Mouse (Mus musculus): Measurements from ENCODE around the gene Tmem167b. TPM values are rescaled to one million over a fixed set of nuclear protein-coding genes. Genes with fewer than 3 reads are reported as not detected.

Tmem167b gene
- total and polyA plus RNA-seq, 2 experiments from 2014 or later: 31.9 to 41.4 TPM

DNA sequence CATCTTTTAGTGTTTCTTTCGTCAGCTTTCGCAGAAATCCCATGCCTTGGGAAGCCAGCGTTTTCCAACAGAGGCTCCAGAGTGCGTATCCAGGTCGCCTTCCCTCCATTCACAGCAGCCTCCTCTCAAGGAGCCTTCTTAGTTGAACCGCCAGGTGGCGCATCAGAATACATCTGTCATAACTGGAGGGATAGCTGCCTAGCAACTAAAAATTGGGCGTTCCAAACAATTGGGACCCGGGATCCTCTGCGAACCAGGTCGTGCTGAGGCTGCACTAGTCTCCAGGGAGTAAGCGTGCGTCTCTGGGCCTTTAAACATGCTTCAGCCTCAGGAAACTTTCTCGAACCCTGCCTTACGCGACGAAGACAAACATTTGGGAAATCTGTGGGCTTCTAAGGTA, 25.0 kb downstream of the Tmem167b start:
- DNase-seq (ENCODE audit: low spot score): peak; percentile 95
- peak; percentile 89 for TF ChIP-seq CTCF (IDR thresholded peaks at IDR 0.05; ENCODE audit: low read depth)
- 0 out of 2 replicates have a peak, but pooled peaks cover 3% of the 10 kb centered on the region for H3K27me3 ChIP-seq (ENCODE audit: insufficient read depth, low read length)
- peak overlapping the region; percentile 19 for H3K4me3 ChIP-seq (ENCODE audit: low read length)
- H3K27ac ChIP-seq: peak overlapping the region; percentile 43
- peak overlapping the region; percentile 51 for H3K4me2 ChIP-seq (ENCODE audit: low read depth, low read length)
- WGBS: 4% methylated on average over 17 of the region's 17 CpGs
- no peaks in the 10 kb centered on the region for H3K4me1 ChIP-seq (ENCODE audit: insufficient read depth, low read length)
- no peaks in the 10 kb centered on the region for H3K36me3 ChIP-seq (ENCODE audit: insufficient read depth, low read length)
- H3K9me3 ChIP-seq (ENCODE audit: low read length): no peaks in the 10 kb centered on the region
- H3K9ac ChIP-seq (replicated peaks; ENCODE audit: low read length): peak overlapping the region; percentile 1; the same call in 1 of the 2 replicates
- peak; percentile 70 for ATAC-seq

DNA sequence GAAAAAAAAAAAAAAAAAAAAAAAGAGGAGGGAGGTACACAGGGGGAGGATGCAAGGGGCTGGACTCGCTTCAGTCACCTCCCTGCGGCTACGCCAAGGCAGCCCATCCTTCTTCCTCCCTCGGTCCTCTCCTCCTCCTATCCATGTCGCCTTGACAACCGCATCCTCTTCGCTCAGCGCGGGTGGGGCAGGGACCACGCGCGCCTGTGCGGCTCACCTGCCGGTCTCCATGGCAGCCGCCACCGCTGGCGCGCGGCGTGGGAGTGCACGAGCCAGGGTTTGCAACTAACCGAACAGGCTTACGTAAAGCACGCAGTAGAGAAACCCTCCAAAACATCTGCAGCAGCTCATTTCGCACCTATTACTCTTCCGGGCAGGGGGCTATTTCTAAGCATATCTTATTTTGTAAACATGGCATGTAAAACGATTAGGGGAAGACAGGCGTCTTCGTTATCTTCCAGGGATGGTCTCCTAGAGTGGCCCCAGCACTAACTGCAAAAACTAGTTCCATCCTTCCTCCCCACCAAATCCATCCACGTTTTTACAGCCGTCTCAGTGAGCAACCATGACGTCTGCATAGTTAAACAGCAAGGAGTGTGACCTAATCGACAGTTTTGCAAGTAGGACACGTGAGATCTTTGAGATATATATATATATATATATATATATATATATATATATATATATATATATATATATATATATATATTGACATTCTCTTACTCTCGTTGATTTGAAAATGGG, 25.6 kb downstream of the Tmem167b start, which contains the start of gene 5330417C22Rik:
TSS of gene 5330417C22Rik (minus strand) at position 20 of the 744 bp plus-strand sequence.
- no peaks in the 10 kb centered on the region for H3K36me3 ChIP-seq (ENCODE audit: insufficient read depth, low read length)
- TF ChIP-seq CTCF (IDR thresholded peaks at IDR 0.05; ENCODE audit: low read depth): no peak
- DNase-seq (ENCODE audit: low spot score): peak; percentile 92
- 0 out of 2 replicates have a peak, but pooled peaks cover 3% of the 10 kb centered on the region for H3K27me3 ChIP-seq (ENCODE audit: insufficient read depth, low read length)
- H3K4me3 ChIP-seq (ENCODE audit: low read length): peak within 1 kb of the TSS; percentile 46
- peak within 1 kb of the TSS; percentile 69 for H3K27ac ChIP-seq
- WGBS: 1% methylated on average over 35 of the region's 35 CpGs
- H3K9ac ChIP-seq (replicated peaks; ENCODE audit: low read length): peak within 1 kb of the TSS; percentile 49
- peak; percentile 97 for ATAC-seq
- peak within 1 kb of the TSS; percentile 70 for H3K4me2 ChIP-seq (ENCODE audit: low read depth, low read length)
- no peaks in the 10 kb centered on the region for H3K4me1 ChIP-seq (ENCODE audit: insufficient read depth, low read length)
- no peaks in the 10 kb centered on the region for H3K9me3 ChIP-seq (ENCODE audit: low read length)

DNA sequence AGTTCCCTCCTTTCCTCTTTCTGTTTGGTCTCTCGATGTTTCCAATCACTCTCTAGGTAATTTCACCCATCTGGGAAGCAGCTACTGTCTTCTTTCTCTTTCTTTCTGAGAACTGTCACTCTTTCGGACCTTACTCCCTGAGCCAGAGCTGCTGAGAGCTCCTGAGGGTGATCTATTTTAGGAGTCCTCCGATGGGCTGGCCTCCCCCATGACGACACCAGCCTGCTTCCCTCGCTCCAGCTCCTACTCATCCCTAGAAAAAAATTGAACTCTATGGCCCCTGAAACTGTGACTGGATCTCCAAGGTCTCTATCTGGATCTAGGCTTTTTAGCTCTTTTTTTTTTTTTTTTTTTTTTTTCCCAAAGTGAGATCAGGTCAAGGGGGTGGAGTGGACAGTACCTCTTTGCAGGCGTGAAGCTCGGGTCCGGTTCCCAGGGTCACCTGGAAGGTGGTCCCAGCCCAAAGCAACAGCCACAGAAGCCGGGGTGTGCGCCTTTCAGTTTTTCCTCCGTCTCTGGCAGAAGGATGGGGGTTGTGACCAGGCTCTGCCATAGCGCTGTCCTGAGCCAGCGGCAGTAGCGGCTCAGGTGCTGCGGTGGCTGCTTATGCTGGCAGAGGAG, 26.3 kb downstream of the Tmem167b start:
- DNase-seq (ENCODE audit: low spot score) (no peak), ATAC-seq (no peak)
- H3K27me3 ChIP-seq (ENCODE audit: insufficient read depth, low read length): 0 out of 2 replicates have a peak, but pooled peaks cover 3% of the 10 kb centered on the region
- H3K36me3 ChIP-seq (ENCODE audit: insufficient read depth, low read length): no peaks in the 10 kb centered on the region
- WGBS: 9% methylated on average over 15 of the region's 15 CpGs
- peak overlapping the region; percentile 70 for H3K4me2 ChIP-seq (ENCODE audit: low read depth, low read length)
- H3K9me3 ChIP-seq (ENCODE audit: low read length): no peaks in the 10 kb centered on the region
- H3K4me3 ChIP-seq (ENCODE audit: low read length): peak overlapping the region; percentile 46
- H3K27ac ChIP-seq: peak overlapping the region; percentile 69
- H3K4me1 ChIP-seq (ENCODE audit: insufficient read depth, low read length): no peaks in the 10 kb centered on the region
- peak overlapping the region; percentile 49 for H3K9ac ChIP-seq (replicated peaks; ENCODE audit: low read length)
- TF ChIP-seq CTCF (IDR thresholded peaks at IDR 0.05; ENCODE audit: low read depth): no peak

DNA sequence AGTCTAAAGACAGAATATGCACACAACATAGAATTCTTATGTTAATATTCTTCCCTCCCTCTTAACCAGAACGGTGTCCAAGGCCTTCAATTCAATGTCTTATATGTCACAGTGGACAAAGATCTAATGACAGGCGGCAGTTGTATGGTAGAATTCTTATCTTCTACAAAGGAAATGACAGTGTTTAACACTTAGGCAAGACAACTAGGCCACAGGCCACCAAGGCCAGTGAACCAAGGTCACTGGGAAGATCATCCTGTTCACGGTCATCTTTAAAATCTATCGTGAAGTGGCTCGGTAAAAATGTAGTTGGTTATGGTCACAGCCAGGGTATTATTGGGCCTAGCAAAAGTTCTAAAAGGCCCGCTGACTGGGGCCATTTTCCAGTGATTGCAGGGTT, 28.3 kb downstream of the Tmem167b start, which contains the start of gene 1700013F07Rik:
TSS of gene 1700013F07Rik (plus strand) at position 200 of the 400 bp plus-strand sequence.
- Histone ChIP-seq H3K27me3 (ENCODE audit: insufficient read depth, low read length) (0 out of 2 replicates have a peak, but pooled peaks cover 3% of the 10 kb centered on the region), H3K9ac (replicated peaks; ENCODE audit: low read length) (no peak within 1 kb of the TSS), H3K4me1 (ENCODE audit: insufficient read depth, low read length) (no peaks in the 10 kb centered on the region), H3K36me3 (ENCODE audit: insufficient read depth, low read length) (no peaks in the 10 kb centered on the region), H3K27ac (no peak within 1 kb of the TSS), H3K9me3 (ENCODE audit: low read length) (no peaks in the 10 kb centered on the region), H3K4me3 (ENCODE audit: low read length) (no peak within 1 kb of the TSS), H3K4me2 (ENCODE audit: low read depth, low read length) (no peak within 1 kb of the TSS)
- ATAC-seq (no peak), DNase-seq (ENCODE audit: low spot score) (no peak)
- WGBS: 87% methylated on average over 6 of the region's 6 CpGs
- TF ChIP-seq CTCF (IDR thresholded peaks at IDR 0.05; ENCODE audit: low read depth): no peak

DNA sequence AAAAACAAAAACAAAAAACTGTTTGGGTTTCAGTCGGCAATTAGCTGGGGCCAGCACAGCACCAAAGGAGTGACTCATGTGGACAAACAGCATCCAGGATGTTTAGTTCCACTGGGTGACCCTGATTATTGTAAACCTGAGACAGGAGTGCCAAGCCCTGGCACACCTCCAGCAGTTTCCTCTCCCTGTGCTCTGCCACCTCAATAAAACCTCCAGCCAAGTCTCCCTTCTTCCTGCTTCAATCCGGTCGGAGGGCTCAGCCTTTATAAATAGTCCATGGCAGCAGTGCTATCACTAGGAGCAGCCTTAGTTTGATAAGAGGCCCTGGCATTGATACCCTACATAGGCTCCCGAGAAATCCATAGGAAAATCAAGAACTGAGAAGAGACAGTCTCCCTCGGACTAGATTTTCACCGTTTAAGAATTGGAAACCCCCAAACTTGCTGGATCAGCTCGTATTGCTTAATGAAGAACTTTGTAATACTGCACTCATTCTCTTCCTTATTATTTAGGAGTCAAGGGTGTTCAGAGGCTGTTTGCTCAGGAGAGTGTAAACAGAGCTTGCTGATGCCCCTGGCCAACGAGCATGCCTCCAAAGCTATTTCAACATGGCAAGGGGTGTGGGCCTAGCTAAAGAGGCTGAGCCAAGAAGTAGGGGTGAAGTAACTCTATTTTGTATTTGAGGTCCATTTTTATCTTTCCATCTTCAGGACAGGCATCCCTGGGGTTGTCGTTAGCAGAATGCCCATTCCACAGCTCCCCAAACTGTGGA, 29.0 kb downstream of the Tmem167b start:
- DNase-seq (ENCODE audit: low spot score) (no peak), ATAC-seq (no peak)
- TF ChIP-seq CTCF (IDR thresholded peaks at IDR 0.05; ENCODE audit: low read depth): no peak
- Histone ChIP-seq H3K27ac (no peak overlapping the region), H3K36me3 (ENCODE audit: insufficient read depth, low read length) (no peaks in the 10 kb centered on the region), H3K4me1 (ENCODE audit: insufficient read depth, low read length) (no peaks in the 10 kb centered on the region), H3K4me2 (ENCODE audit: low read depth, low read length) (no peak overlapping the region), H3K4me3 (ENCODE audit: low read length) (no peak overlapping the region), H3K9ac (replicated peaks; ENCODE audit: low read length) (no peak overlapping the region), H3K9me3 (ENCODE audit: low read length) (no peaks in the 10 kb centered on the region), H3K27me3 (ENCODE audit: insufficient read depth, low read length) (0 out of 2 replicates have a peak, but pooled peaks cover 3% of the 10 kb centered on the region)
- 66% methylated on average over 9 of the region's 9 CpGs for WGBS

DNA sequence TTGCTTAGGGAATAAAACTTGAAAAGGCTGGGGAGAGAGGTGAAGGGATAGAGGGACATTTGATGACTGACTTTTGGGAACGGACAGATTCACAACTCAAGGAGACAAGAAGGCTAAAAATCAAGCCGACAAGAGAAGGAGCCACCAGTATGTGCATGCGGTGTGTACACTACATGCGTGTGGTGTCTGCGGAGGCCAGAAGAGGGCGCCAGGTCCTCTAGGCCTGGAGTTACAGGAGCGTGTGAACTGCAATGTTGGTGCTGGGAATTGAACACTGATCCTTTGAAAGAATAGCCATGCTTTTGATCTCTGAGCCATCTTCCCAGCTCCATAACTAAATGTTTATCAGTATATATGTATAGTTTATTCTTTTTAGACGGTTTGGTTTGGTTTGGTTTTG, 33.8 kb downstream of the Tmem167b start:
- no peak overlapping the region for H3K4me2 ChIP-seq (ENCODE audit: low read depth, low read length)
- no peaks in the 10 kb centered on the region for H3K9me3 ChIP-seq (ENCODE audit: low read length)
- no peak for ATAC-seq
- H3K27me3 ChIP-seq (ENCODE audit: insufficient read depth, low read length): no peaks in the 10 kb centered on the region
- H3K9ac ChIP-seq (replicated peaks; ENCODE audit: low read length): no peak overlapping the region
- H3K4me3 ChIP-seq (ENCODE audit: low read length): no peak overlapping the region
- WGBS: 96% methylated on average over 8 of the region's 8 CpGs
- DNase-seq (ENCODE audit: low spot score): no peak
- no peak overlapping the region for H3K27ac ChIP-seq
- H3K36me3 ChIP-seq (ENCODE audit: insufficient read depth, low read length): no peaks in the 10 kb centered on the region
- no peaks in the 10 kb centered on the region for H3K4me1 ChIP-seq (ENCODE audit: insufficient read depth, low read length)
- peak; percentile 4; the same call in 1 of the 2 replicates for TF ChIP-seq CTCF (IDR thresholded peaks at IDR 0.05; ENCODE audit: low read depth)
